Mouse (Mus musculus): ENCODE results near the gene Bbs5. TPM values are rescaled to one million over a fixed set of nuclear protein-coding genes. Genes with fewer than 3 reads are reported as not detected.
"Not testable (repeated sequence)": the region's sequence is repeated elsewhere in the genome, so short reads cannot be mapped to it uniquely, and the experiment has no call there.

The Bbs5 gene
- polyA plus RNA-seq, 1 experiment from 2014 or later = 12.4 TPM

DNA sequence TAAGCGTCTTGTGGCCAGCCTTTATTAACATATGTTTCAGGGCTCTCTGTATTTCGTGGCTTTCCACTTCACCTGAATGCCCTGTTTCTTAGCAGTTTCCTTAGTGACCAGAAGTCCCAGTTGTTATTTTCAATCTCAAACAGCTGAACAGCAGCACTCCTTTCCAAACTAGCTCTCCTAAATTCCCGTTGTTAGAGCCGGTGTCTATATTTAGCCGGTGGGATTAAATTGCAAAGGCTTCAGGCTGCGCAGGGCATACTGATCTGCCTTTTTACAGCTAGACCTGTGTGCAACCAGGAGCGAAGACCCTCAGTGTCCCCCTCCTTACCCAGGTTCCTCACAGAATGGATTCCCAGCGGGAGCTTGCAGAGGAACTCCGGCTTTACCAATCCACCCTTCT is 22.9 kb downstream of the Bbs5 start, which contains the start of gene Klhl41:
Gene Klhl41, plus strand, starts transcription at position 268 of the 400 bp plus-strand sequence.
- 47% methylated on average over 9 of the region's 9 CpGs for WGBS
- Histone ChIP-seq H3K4me2 (peak within 1 kb of the TSS; percentile 59), H3K9me3 (replicated peaks) (no peaks in the 10 kb centered on the region), H3K4me3 (peak within 1 kb of the TSS; percentile 46), H3K27me3 (no peaks in the 10 kb centered on the region), H3K9ac (peak within 1 kb of the TSS; percentile 53), H3K27ac (peak within 1 kb of the TSS; percentile 85), H3K4me1 (replicated peaks) (peaks cover 7% of the 10 kb centered on the region; the same call in 1 of the 2 replicates), H3K36me3 (no peaks in the 10 kb centered on the region)
- ATAC-seq (replicated peaks; ENCODE audit: insufficient number of reproducible peaks, insufficient read depth, low FRiP score, low read depth) = peak; percentile 55; the same call in 1 of the 2 replicates

DNA sequence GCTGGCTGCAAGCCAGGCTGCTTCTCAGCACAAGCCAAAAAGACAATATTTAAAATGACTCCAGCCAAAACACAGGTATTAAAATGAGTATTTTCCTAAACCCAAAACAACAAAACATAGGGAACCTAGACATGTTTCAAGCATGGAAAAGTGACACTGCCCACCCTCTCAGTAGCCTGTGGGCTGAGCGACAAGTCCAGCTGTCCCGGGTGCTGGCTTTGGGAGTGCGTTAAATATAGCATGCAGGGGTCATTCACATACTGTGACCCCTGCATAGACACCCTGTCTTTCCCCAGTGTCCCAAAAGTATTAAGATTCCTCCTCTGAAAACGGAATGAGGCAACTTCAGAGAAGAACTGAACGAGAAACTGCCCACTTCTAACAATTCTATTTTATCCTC is 26.8 kb downstream of the Bbs5 start:
- 41% methylated on average over 5 of the region's 5 CpGs for WGBS
- peaks cover 7% of the 10 kb centered on the region; the same call in 1 of the 2 replicates for H3K4me1 ChIP-seq (replicated peaks)
- H3K36me3 ChIP-seq = 0 out of 2 replicates have a peak, but pooled peaks cover 3% of the 10 kb centered on the region
- H3K9ac ChIP-seq = no peak overlapping the region; the same call in 1 of the 2 replicates
- H3K27ac ChIP-seq = peak overlapping the region; percentile 63; the same call in 1 of the 2 replicates
- peak overlapping the region; percentile 59 for H3K4me2 ChIP-seq
- H3K27me3 ChIP-seq = no peaks in the 10 kb centered on the region
- H3K9me3 ChIP-seq (replicated peaks) = no peaks in the 10 kb centered on the region
- H3K4me3 ChIP-seq = peak overlapping the region; percentile 46
- ATAC-seq (replicated peaks; ENCODE audit: insufficient number of reproducible peaks, insufficient read depth, low FRiP score, low read depth) = no peak

DNA sequence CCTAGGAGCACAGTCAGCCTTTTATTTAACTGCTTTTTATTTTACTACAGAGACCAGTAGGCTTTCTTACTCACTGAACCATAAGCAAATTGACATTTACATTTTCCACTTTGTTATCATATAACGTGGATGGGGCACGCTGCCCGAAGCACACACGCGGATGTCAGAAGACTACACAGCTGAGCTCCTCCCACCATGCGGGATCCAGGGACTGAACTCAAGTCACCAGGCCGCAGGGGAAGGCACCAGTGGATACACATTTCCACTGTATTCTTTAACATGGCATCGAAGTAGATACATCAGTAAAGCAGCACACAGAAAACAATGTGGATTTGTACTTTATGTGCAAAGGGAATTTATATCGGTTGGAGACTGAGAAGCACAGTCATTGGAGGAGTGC is 28.3 kb downstream of the Bbs5 start:
- no peaks in the 10 kb centered on the region for H3K27me3 ChIP-seq
- no peaks in the 10 kb centered on the region for H3K9me3 ChIP-seq (replicated peaks)
- H3K36me3 ChIP-seq = peaks cover 14% of the 10 kb centered on the region
- 87% methylated on average over 9 of the region's 9 CpGs for WGBS
- peaks cover 7% of the 10 kb centered on the region; the same call in 1 of the 2 replicates for H3K4me1 ChIP-seq (replicated peaks)
- no peak overlapping the region for H3K9ac ChIP-seq
- no peak for ATAC-seq (replicated peaks; ENCODE audit: insufficient number of reproducible peaks, insufficient read depth, low FRiP score, low read depth)
- H3K4me2 ChIP-seq = no peak overlapping the region
- H3K27ac ChIP-seq = no peak overlapping the region
- H3K4me3 ChIP-seq = no peak overlapping the region

- Histone ChIP-seq H3K36me3 (peaks cover 24% of the 10 kb centered on the region), H3K27ac (no peak overlapping the region), H3K4me2 (no peak overlapping the region), H3K27me3 (no peaks in the 10 kb centered on the region), H3K9ac (no peak overlapping the region), H3K4me1 (replicated peaks) (peaks cover 7% of the 10 kb centered on the region; the same call in 1 of the 2 replicates), H3K9me3 (replicated peaks) (no peaks in the 10 kb centered on the region), H3K4me3 (no peak overlapping the region)
- ATAC-seq (replicated peaks; ENCODE audit: insufficient number of reproducible peaks, insufficient read depth, low FRiP score, low read depth) = no peak
- WGBS = 47% methylated on average over 2 of the region's 2 CpGs
Observed at GRCm38 (mm10) chr2:69676713-69677112, 29.7 kb downstream of the Bbs5 start.

DNA sequence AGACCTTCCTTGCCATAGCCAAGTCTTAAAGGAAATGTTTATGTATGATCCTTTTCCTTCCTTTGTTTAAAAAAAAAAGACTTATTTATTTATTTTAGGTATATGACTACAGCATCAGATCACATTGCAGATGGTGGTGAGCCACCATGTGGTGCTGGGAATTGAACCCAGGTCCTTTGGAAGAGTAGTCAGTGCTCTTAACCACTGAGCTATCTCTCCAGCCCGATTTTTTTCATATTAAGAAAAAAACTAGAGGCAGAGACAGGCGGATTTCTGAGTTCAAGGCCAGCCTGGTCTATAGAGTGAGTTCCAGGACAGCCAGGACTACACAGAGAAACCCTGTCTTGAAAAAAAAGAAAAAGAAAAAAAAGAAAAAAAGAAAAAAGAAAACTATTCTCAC is 30.2 kb downstream of the Bbs5 start:
- H3K27me3 ChIP-seq; H3K9ac ChIP-seq; H3K9me3 ChIP-seq (replicated peaks); ATAC-seq (replicated peaks; ENCODE audit: insufficient number of reproducible peaks, insufficient read depth, low FRiP score, low read depth); H3K4me1 ChIP-seq (replicated peaks); H3K4me2 ChIP-seq; H3K4me3 ChIP-seq; H3K27ac ChIP-seq: not testable (repeated sequence)
- WGBS = 83% methylated on average over 2 of the region's 2 CpGs
- peaks cover 24% of the 10 kb centered on the region for H3K36me3 ChIP-seq

DNA sequence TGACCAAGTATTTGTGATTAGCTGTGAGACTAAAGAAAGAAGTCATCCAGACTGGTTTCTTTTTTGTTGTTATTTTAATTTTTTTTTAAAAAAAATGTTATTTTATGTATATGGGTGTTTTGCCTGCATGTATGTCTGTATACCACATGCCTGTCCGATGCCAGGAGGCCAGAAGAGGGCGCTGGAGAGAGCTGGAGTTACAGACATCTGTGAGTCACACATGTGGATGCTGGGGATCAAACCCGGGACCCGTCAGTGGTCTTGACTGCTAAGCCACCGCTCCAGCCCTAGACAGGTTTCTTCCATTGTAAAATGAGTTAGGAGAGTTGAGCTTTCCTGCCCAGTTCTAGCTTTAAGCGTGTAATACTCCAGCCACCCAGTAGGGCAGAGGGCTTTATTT is 33.0 kb downstream of the Bbs5 start:
- H3K4me1 ChIP-seq (replicated peaks) = no peaks in the 10 kb centered on the region
- H3K4me2 ChIP-seq = no peak overlapping the region
- peaks cover 30% of the 10 kb centered on the region for H3K36me3 ChIP-seq
- no peak overlapping the region for H3K27ac ChIP-seq
- ATAC-seq (replicated peaks; ENCODE audit: insufficient number of reproducible peaks, insufficient read depth, low FRiP score, low read depth) = no peak
- no peaks in the 10 kb centered on the region for H3K9me3 ChIP-seq (replicated peaks)
- 60% methylated on average over 6 of the region's 6 CpGs for whole genome bisulfite sequencing
- no peak overlapping the region for H3K4me3 ChIP-seq
- H3K9ac ChIP-seq = no peak overlapping the region
- no peaks in the 10 kb centered on the region for H3K27me3 ChIP-seq

- H3K4me1 ChIP-seq (replicated peaks) = no peaks in the 10 kb centered on the region
- H3K36me3 ChIP-seq = peaks cover 38% of the 10 kb centered on the region
Observed at GRCm38 (mm10) chr2:69681931-69682330, 35.0 kb downstream of the Bbs5 start.

GRCm38 (mm10) chr2:69683036-69683805 is 36.2 kb downstream of the Bbs5 start:
- Histone ChIP-seq H3K27me3 (no peaks in the 10 kb centered on the region), H3K4me3 (no peak overlapping the region), H3K9me3 (replicated peaks) (no peaks in the 10 kb centered on the region), H3K36me3 (peaks cover 44% of the 10 kb centered on the region), H3K4me1 (replicated peaks) (no peaks in the 10 kb centered on the region), H3K9ac (no peak overlapping the region), H3K4me2 (no peak overlapping the region), H3K27ac (no peak overlapping the region)
- ATAC-seq (replicated peaks; ENCODE audit: insufficient number of reproducible peaks, insufficient read depth, low FRiP score, low read depth) = no peak
- WGBS = 90% methylated on average over 13 of the region's 13 CpGs

More at GRCm38 (mm10) chr2:69681931-69682330, 35.0 kb downstream of the Bbs5 start:
- Histone ChIP-seq H3K9me3 (replicated peaks) (no peaks in the 10 kb centered on the region), H3K4me3 (no peak overlapping the region), H3K4me2 (no peak overlapping the region), H3K27me3 (no peaks in the 10 kb centered on the region), H3K27ac (no peak overlapping the region), H3K9ac (no peak overlapping the region)
- ATAC-seq (replicated peaks; ENCODE audit: insufficient number of reproducible peaks, insufficient read depth, low FRiP score, low read depth) = no peak
- WGBS = 83% methylated on average over 4 of the region's 4 CpGs

GRCm38 (mm10) chr2:69684488-69684887 is 37.5 kb downstream of the Bbs5 start:
- Histone ChIP-seq H3K9ac (no peak overlapping the region), H3K27me3 (no peaks in the 10 kb centered on the region), H3K4me1 (replicated peaks) (no peaks in the 10 kb centered on the region), H3K9me3 (replicated peaks) (no peaks in the 10 kb centered on the region), H3K4me2 (no peak overlapping the region), H3K27ac (no peak overlapping the region), H3K36me3 (peaks cover 44% of the 10 kb centered on the region), H3K4me3 (no peak overlapping the region)
- 95% methylated on average over 3 of the region's 3 CpGs for WGBS
- no peak for ATAC-seq (replicated peaks; ENCODE audit: insufficient number of reproducible peaks, insufficient read depth, low FRiP score, low read depth)

GRCm38 (mm10) chr2:69690214-69690613 is 43.2 kb downstream of the Bbs5 start:
- Histone ChIP-seq H3K27me3 (no peaks in the 10 kb centered on the region), H3K9me3 (replicated peaks) (no peaks in the 10 kb centered on the region), H3K27ac (no peak overlapping the region), H3K4me2 (no peak overlapping the region), H3K4me3 (no peak overlapping the region), H3K4me1 (replicated peaks) (no peaks in the 10 kb centered on the region), H3K36me3 (peaks cover 65% of the 10 kb centered on the region), H3K9ac (no peak overlapping the region)
- WGBS = 87% methylated on average over 3 of the region's 3 CpGs
- ATAC-seq (replicated peaks; ENCODE audit: insufficient number of reproducible peaks, insufficient read depth, low FRiP score, low read depth) = no peak

- 76% methylated on average over 6 of the region's 6 CpGs for WGBS
- no peak overlapping the region for H3K4me2 ChIP-seq
- H3K4me3 ChIP-seq = no peak overlapping the region
- H3K9me3 ChIP-seq (replicated peaks) = no peaks in the 10 kb centered on the region
- no peaks in the 10 kb centered on the region for H3K27me3 ChIP-seq
- no peak overlapping the region for H3K27ac ChIP-seq
- ATAC-seq (replicated peaks; ENCODE audit: insufficient number of reproducible peaks, insufficient read depth, low FRiP score, low read depth) = no peak
- H3K36me3 ChIP-seq = peaks cover 65% of the 10 kb centered on the region
- H3K9ac ChIP-seq = no peak overlapping the region
- H3K4me1 ChIP-seq (replicated peaks) = no peaks in the 10 kb centered on the region
Observed at GRCm38 (mm10) chr2:69690843-69691242, 43.9 kb downstream of the Bbs5 start.

- Histone ChIP-seq H3K9ac (no peak overlapping the region), H3K4me1 (replicated peaks) (no peaks in the 10 kb centered on the region), H3K27ac (no peak overlapping the region), H3K9me3 (replicated peaks) (no peaks in the 10 kb centered on the region), H3K36me3 (peaks cover 66% of the 10 kb centered on the region), H3K27me3 (no peaks in the 10 kb centered on the region), H3K4me3 (no peak overlapping the region), H3K4me2 (no peak overlapping the region)
- ATAC-seq (replicated peaks; ENCODE audit: insufficient number of reproducible peaks, insufficient read depth, low FRiP score, low read depth) = no peak
- WGBS = 92% methylated on average over 11 of the region's 11 CpGs
Observed at GRCm38 (mm10) chr2:69693501-69693900, 46.5 kb downstream of the Bbs5 start.

Measured in heart, embryonic 15.5 days (tissue).